Mouse (Mus musculus) MEL (cell line): ENCODE data around the gene Eme2. TPM values are rescaled to one million over a fixed set of nuclear protein-coding genes. Genes with fewer than 3 reads are reported as not detected.

Source experiments
- DNase-seq: peaks from one replicate; pipeline ENCODE4 v3.0.0; 2011; ENCODE audit warnings: low read depth, low spot score
- H3K27ac ChIP-seq: 2 replicates; pipeline ENCODE4 v1.5.1; 2012; ENCODE audit warnings: low read depth, mild to moderate bottlenecking, control low read depth, low read length, moderate library complexity; ENCODE audit not compliant: control insufficient read depth
- H3K27me3 ChIP-seq, 2 experiments: fragments of 150-350 bp in 1 of 2; sonication (generic) in 1 of 2; 2 replicates each; pipeline ENCODE4 v1.6.1; 2012; ENCODE audit warnings: low read length in 2 of 2, mild to moderate bottlenecking in 2 of 2, improper control_type of control experiment in 1 of 2, moderate library complexity in 1 of 2; ENCODE audit not compliant: insufficient read depth in 2 of 2, control insufficient read depth in 1 of 2
- H3K36me3 ChIP-seq, 2 experiments: 2 replicates each; pipeline ENCODE4 v1.6.1; 2012 to 2014; ENCODE audit warnings: low read length in 2 of 2, improper control_type of control experiment in 1 of 2, inconsistent platforms in 1 of 2, mild to moderate bottlenecking in 1 of 2; ENCODE audit not compliant: insufficient read depth in 2 of 2, control insufficient read depth in 1 of 2
- H3K4me1 ChIP-seq, 2 experiments: fragments of 150-350 bp in 1 of 2; sonication (generic) in 1 of 2; 2 replicates each; pipeline ENCODE4 v1.6.1; 2012; ENCODE audit warnings: low read length in 2 of 2, improper control_type of control experiment in 1 of 2, mild to moderate bottlenecking in 1 of 2; ENCODE audit not compliant: insufficient read depth in 2 of 2, control insufficient read depth in 1 of 2
- H3K4me3 ChIP-seq, 2 experiments: fragments of 150-350 bp in 1 of 2; sonication (generic) in 1 of 2; 2 replicates each; pipeline ENCODE4 v1.5.1; 2012; ENCODE audit warnings: low read depth in 2 of 2, low read length in 2 of 2, mild to moderate bottlenecking in 2 of 2, moderate library complexity in 2 of 2, control low read depth in 1 of 2, improper control_type of control experiment in 1 of 2; ENCODE audit not compliant: control insufficient read depth in 1 of 2, insufficient read depth in 1 of 2
- H3K79me2 ChIP-seq: 2 replicates; pipeline ENCODE4 v1.6.1; 2012; ENCODE audit warnings: mild to moderate bottlenecking, low read length, moderate library complexity; ENCODE audit not compliant: control insufficient read depth, poor library complexity, insufficient read depth
- H3K9ac ChIP-seq: 2 replicates; pipeline ENCODE4 v1.6.1; 2012; ENCODE audit warnings: low read depth, mild to moderate bottlenecking, control low read depth, low read length, moderate library complexity; ENCODE audit not compliant: control insufficient read depth, poor library complexity, severe bottlenecking
- H3K9me3 ChIP-seq: fragments of 150-350 bp; sonication (generic); replicated peaks from 2 replicates; pipeline ENCODE4 v1.6.1; 2012; ENCODE audit warnings: mild to moderate bottlenecking, low read length, improper control_type of control experiment, moderate library complexity; ENCODE audit not compliant: insufficient read depth
- CHD1 ChIP-seq: IDR thresholded peaks from 2 replicates; pipeline ENCODE4 v1.6.1; 2012; ENCODE audit warnings: low read depth, mild to moderate bottlenecking, inconsistent platforms, low read length, improper control_type of control experiment
- CTCF ChIP-seq, 3 experiments: IDR thresholded peaks in 2 of 3; conservative IDR thresholded peaks in 1 of 3; 2 replicates each; pipeline ENCODE4 v1.5.1; 2011 to 2012; ENCODE audit warnings: low read length in 3 of 3, low read depth in 2 of 3, mild to moderate bottlenecking in 2 of 3, improper control_type of control experiment in 1 of 3, inconsistent platforms in 1 of 3, mixed read lengths in 1 of 3, moderate library complexity in 1 of 3; ENCODE audit not compliant: control insufficient read depth in 1 of 3, insufficient read depth in 1 of 3, poor library complexity in 1 of 3, severe bottlenecking in 1 of 3
- E2F4 ChIP-seq: IDR thresholded peaks from 2 replicates; pipeline ENCODE4 v1.6.1; 2011; ENCODE audit warnings: low read depth, low read length, improper control_type of control experiment, borderline replicate concordance
- EP300 ChIP-seq, 2 experiments: IDR thresholded peaks; 2 replicates each; pipeline ENCODE4 v1.6.1; 2011; ENCODE audit warnings: improper control_type of control experiment in 2 of 2, low read length in 2 of 2, low read depth in 1 of 2, mild to moderate bottlenecking in 1 of 2
- GATA1 ChIP-seq: IDR thresholded peaks from 2 replicates; pipeline ENCODE4 v1.6.1; 2011; ENCODE audit warnings: low read depth, low read length, improper control_type of control experiment
- KAT2A ChIP-seq: conservative IDR thresholded peaks from 2 replicates; pipeline ENCODE4 v1.6.1; 2012; ENCODE audit warnings: low read depth, low read length, improper control_type of control experiment, inconsistent platforms
- MAFK ChIP-seq: IDR thresholded peaks from 2 replicates; pipeline ENCODE4 v1.6.1; 2011; ENCODE audit warnings: low read depth, mild to moderate bottlenecking, low read length, improper control_type of control experiment, borderline replicate concordance
- MAX ChIP-seq: IDR thresholded peaks from 2 replicates; pipeline ENCODE4 v1.6.1; 2011; ENCODE audit warnings: low read length, improper control_type of control experiment
- MAZ ChIP-seq: IDR thresholded peaks from 2 replicates; pipeline ENCODE4 v1.6.1; 2012; ENCODE audit warnings: low read depth, mild to moderate bottlenecking, inconsistent platforms, low read length, improper control_type of control experiment
- MYB ChIP-seq: IDR thresholded peaks from 2 replicates; pipeline ENCODE4 v1.6.1; 2011; ENCODE audit warnings: mild to moderate bottlenecking, low read depth, low read length, improper control_type of control experiment
- NELFE ChIP-seq: IDR thresholded peaks from 2 replicates; pipeline ENCODE4 v1.6.1; 2011; ENCODE audit warnings: low read depth, low read length, improper control_type of control experiment
- POLR2A ChIP-seq, 2 experiments: IDR thresholded peaks; 2 replicates each; pipeline ENCODE4 v1.6.1; 2011 to 2012; ENCODE audit warnings: low read length in 2 of 2, mild to moderate bottlenecking in 2 of 2, control low read depth in 1 of 2, improper control_type of control experiment in 1 of 2, low read depth in 1 of 2, moderate library complexity in 1 of 2; ENCODE audit not compliant: control insufficient read depth in 1 of 2, insufficient read depth in 1 of 2, poor library complexity in 1 of 2
- SMC3 ChIP-seq: IDR thresholded peaks from 2 replicates; pipeline ENCODE4 v1.6.1; 2011; ENCODE audit warnings: low read depth, low read length, improper control_type of control experiment
- TBP ChIP-seq: IDR thresholded peaks from 2 replicates; pipeline ENCODE4 v1.8.0; 2011; ENCODE audit warnings: low read depth, low read length, improper control_type of control experiment
- TCF12 ChIP-seq: IDR thresholded peaks from 2 replicates; pipeline ENCODE4 v1.6.1; 2014; ENCODE audit warnings: low read depth, mild to moderate bottlenecking, inconsistent platforms, low read length, improper control_type of control experiment, moderate library complexity
- UBTF ChIP-seq: IDR thresholded peaks from 2 replicates; pipeline ENCODE4 v1.6.1; 2012; ENCODE audit warnings: low read depth, mild to moderate bottlenecking, inconsistent platforms, low read length, improper control_type of control experiment, moderate library complexity, borderline replicate concordance; ENCODE audit not compliant: insufficient read depth
- USF1 ChIP-seq: IDR thresholded peaks from 2 replicates; pipeline ENCODE4 v1.6.1; 2014; ENCODE audit warnings: low read depth, mild to moderate bottlenecking, inconsistent platforms, low read length, improper control_type of control experiment, moderate library complexity
- USF2 ChIP-seq, 2 experiments: IDR thresholded peaks; 2 replicates each; pipeline ENCODE4 v1.6.1; 2011 to 2012; ENCODE audit warnings: improper control_type of control experiment in 2 of 2, low read length in 2 of 2, borderline replicate concordance in 1 of 2, inconsistent platforms in 1 of 2, low read depth in 1 of 2, mild to moderate bottlenecking in 1 of 2; ENCODE audit not compliant: insufficient read depth in 1 of 2
- ZMIZ1 ChIP-seq: IDR thresholded peaks from 2 replicates; pipeline ENCODE4 v1.6.1; 2012; ENCODE audit warnings: low read depth, mild to moderate bottlenecking, inconsistent platforms, low read length, improper control_type of control experiment, moderate library complexity
- polyA plus RNA-seq, 2 experiments: library from polyadenylated mRNA; stranded (reverse) in 1 of 2; unstranded in 1 of 2; fragments of >175 nt in 1 of 2; fragments of >200 nt in 1 of 2; gene quantifications; 2 replicates each; pipeline versions ENCODE4 v1.2.1 to v1.2.4; 2012; ENCODE audit warnings: low replicate concordance in 2 of 2, low read depth in 1 of 2; ENCODE audit not compliant: insufficient read length in 2 of 2, insufficient read depth in 1 of 2, missing spikeins in 1 of 2
- total RNA-seq: library from RNA; depleted of rRNA; stranded (reverse); fragments of 300-350 nt; gene quantifications from 2 replicates; pipeline ENCODE4 v1.2.3, GENCODE M21; 2012

Gene Eme2
- total and polyA plus RNA-seq, 3 experiments = 15.1 to 26.8 TPM; not detected in 1

DNA sequence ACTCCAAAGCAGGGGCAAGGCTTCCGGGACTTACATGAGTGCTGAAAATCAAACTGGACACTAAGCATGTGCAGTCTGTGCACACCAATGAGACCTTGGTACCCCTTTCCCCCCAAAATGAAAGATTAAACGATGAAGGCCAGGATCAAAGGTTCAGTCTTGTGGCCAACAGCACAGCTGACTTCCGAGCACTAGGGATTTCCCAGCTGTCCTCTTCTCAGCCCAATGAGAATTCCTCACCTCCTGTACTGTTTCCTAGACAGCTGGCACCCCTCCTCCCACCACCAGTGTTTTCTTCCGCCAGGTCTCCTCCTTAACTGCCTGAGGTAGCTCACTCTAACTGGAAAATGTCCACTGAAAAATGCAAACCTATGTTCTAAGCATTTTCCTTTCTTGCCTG, 38.3 kb upstream of the Eme2 start:
- H3K36me3 ChIP-seq = peaks cover 0 to 7% of the 10 kb centered on the region in 2 experiments; a peak in 2 of 4 replicates
- TF ChIP-seq KAT2A (no peak), USF2 (IDR thresholded peaks at IDR 0.05; ENCODE audit: borderline replicate concordance in 1 of 2, insufficient read depth in 1 of 2, low read depth in 1 of 2, low read length in 2 of 2) (no peak), MYB (no peak), POLR2A (IDR thresholded peaks at IDR 0.05; ENCODE audit: control insufficient read depth in 1 of 2, insufficient read depth in 1 of 2, low read depth in 1 of 2, low read length in 2 of 2, poor library complexity in 1 of 2) (no peak), GATA1 (no peak), MAFK (no peak), MAZ (no peak), CTCF (IDR thresholded peaks at IDR 0.05 in 2 of 3, conservative IDR thresholded peaks at IDR 0.05 in 1 of 3; ENCODE audit: control insufficient read depth in 1 of 3, insufficient read depth in 1 of 3, low read depth in 2 of 3, low read length in 3 of 3, poor library complexity in 1 of 3, severe bottlenecking in 1 of 3) (no peak), TCF12 (no peak)
- TF ChIP-seq, all 39 proteins: peak for 0
- Histone ChIP-seq H3K79me2 (peaks cover 29% of the 10 kb centered on the region), H3K27ac (no peak overlapping the region), H3K4me3 (no peak overlapping the region), H3K27me3 (no peaks in the 10 kb centered on the region), H3K9ac (no peak overlapping the region), H3K4me1 (peaks cover 0 to 4% of the 10 kb centered on the region in 2 experiments), H3K9me3 (no peaks in the 10 kb centered on the region)
- no peak for DNase-seq

- peaks cover 29% of the 10 kb centered on the region for H3K79me2 ChIP-seq
- peaks cover 0 to 4% of the 10 kb centered on the region in 2 experiments for H3K4me1 ChIP-seq
- H3K27me3 ChIP-seq = no peaks in the 10 kb centered on the region
- no peaks in the 10 kb centered on the region for H3K9me3 ChIP-seq
- TF ChIP-seq MAFK (no peak), TBP (no peak), MAX (no peak), USF1 (no peak), CHD1 (no peak), SMC3 (no peak), UBTF (no peak), USF2 (IDR thresholded peaks at IDR 0.05; ENCODE audit: borderline replicate concordance in 1 of 2, insufficient read depth in 1 of 2, low read depth in 1 of 2, low read length in 2 of 2) (no peak), MYB (no peak), POLR2A (IDR thresholded peaks at IDR 0.05; ENCODE audit: control insufficient read depth in 1 of 2, insufficient read depth in 1 of 2, low read depth in 1 of 2, low read length in 2 of 2, poor library complexity in 1 of 2) (no peak), EP300 (IDR thresholded peaks at IDR 0.05; ENCODE audit: low read depth in 1 of 2, low read length in 2 of 2) (no peak), NELFE (no peak), E2F4 (no peak), KAT2A (no peak), ZMIZ1 (no peak)
- H3K27ac ChIP-seq = no peak overlapping the region
- no peak overlapping the region for H3K9ac ChIP-seq
- no peak overlapping the region for H3K4me3 ChIP-seq
- no peak for DNase-seq
- H3K36me3 ChIP-seq = peaks cover 0 to 7% of the 10 kb centered on the region in 2 experiments; a peak in 3 of 4 replicates
These were observed 37.5 kb upstream of the Eme2 start for GRCm38 (mm10) chr17:24932431-24932830.
